Mouse (Mus musculus): ENCODE data around the gene Fndc5. TPM values are rescaled to one million over a fixed set of nuclear protein-coding genes. Genes with fewer than 3 reads are reported as not detected.

Gene Fndc5
- polyA plus RNA-seq (2012; rRNA removed), result 0.29 and 0.31 TPM in 2 replicates

DNA sequence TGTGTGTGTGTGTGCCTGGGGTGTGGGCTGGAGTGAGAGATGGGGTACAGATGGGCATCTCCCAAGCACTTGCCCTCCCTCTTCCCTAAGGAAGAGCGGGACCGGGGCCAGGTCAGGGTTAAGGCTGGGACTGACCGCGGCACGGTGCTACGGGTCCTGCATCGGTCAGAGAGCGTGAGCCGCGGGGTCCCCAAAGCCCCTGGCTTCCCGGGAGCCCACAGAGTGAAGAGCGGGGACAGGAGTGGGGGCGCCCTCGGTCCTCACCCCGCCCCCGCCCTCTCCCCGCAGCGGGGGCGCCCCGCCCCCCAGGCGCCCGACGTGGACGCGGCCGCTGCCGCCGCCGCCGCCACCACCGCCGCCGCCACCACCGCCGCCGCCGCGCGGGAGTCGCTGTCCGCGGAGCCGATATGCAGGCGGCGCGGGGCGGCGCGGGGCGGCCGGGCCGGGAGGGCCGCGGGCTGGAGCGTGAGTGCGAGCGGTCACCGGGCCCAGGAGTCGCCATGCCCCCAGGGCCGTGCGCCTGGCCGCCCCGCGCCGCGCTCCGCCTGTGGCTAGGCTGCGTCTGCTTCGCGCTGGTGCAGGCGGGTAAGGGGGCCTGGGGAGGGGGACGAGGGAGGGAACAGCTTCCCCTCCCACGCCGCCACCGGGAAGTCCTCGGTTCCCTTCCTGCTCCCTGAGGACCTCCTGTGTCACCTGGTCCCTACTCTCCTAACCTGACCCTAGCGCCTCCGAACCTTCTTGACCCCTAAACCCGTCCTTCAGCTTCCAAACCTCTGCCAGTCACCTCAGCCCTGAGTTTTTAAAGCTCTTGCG lies at the start of gene Fndc5:
Fndc5 (plus strand) TSS at position 421 of the 813 bp plus-strand sequence.

DNA sequence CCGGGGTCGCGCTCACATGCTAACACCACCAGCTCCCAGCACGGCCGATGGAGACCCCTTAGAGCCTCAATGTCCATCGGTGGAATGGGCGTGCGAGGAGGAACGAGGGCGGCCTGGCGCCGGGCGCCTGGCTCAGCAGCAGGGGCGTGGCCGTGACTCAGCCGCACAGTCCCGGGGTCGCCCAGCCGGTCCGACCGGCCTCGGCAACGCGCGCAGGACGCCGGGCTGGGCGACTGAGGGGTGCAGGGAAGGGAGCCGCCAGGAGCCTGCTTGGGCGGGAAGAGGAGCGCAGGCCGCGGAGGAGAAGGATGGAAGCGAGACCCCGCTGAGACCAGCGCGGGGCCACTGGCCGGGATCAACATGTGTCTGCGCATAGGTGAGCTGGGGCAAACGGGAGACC lies 31.4 kb upstream of the Fndc5 start, which contains the start of gene Tmem54:
Tmem54 (plus strand) TSS at position 193 of the 400 bp plus-strand sequence.

DNA sequence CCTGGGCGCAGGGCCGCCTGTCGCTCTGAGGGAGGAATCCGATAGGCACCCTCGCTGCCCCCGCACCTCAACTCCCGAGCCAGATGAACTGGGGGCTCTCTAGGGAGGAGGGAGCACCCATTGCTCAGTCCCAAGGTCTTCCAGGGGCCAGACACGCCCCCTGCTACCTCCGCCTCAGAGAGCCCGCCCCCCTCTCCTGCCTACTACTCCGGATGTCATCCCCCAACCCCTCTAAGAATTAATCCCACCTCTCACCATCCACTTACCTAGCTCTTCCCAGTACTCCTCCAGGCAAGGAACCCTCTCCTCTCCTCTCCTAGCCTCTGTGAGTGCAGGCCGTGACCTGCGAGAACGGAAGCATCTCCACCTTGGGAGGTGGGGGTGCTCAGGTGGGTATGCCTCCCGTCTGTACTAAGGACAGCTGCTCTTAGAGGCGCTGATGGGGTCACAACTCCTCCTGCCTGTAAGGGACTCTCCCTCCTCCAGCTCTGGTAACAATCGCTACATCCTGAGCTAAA lies 15.2 kb upstream of the Fndc5 start, which contains the start of gene Hpca:
Hpca (minus strand) TSS at position 468 of the 518 bp plus-strand sequence.

DNA sequence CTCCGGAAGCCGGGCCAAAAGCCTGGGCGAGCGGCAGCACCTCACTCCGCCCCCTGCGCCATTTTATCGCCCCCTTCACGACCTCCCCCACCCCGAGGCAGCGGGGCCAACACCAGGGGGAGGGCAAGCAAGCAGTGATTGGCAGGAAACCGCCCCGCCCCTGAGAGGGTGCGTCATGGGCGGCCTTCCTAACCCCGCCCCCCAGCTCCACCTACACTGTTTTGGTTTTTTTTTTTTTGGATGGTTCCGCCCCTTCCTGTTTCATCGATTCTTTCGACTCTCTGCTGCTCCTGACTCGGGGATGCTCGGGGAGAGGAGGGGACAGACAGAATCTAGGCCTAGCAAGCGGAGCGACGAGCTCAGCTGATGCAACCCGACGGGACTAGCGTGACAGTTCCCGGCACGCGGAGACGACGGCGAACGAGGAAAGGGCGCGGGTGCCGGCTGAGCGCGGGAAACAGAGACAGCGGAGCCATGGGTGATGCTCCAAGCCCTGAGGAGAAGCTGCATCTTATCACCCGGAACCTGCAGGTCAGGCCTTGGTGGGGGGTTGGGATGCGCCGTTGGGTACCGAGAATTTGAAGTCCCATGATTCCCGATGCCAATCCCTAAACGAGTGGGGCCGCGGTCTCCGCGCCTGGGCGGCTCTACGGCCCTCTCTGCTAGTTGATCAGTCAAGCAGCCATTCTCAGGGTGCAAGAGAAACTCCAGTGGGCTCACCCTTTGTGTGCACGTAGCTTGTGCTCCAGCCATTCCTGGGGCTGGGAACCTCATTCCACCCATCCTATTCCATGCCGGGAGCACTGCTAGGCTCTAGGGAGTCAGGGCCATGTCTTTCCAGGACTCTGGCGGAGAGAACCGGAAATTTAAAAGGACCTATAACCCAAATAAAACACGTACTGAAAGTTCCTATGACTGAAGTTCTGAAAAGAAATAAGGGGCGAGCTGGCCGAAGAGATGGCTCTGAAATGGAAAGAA lies 53.0 kb downstream of the Fndc5 start, which contains the start of the genes S100pbp and Yars:
S100pbp (minus strand) TSS at position 186 of the 978 bp plus-strand sequence.
Yars (plus strand) TSS at position 219 of the 978 bp plus-strand sequence.

Other genes with a start within 250 kb of the Fndc5 start
- 1.00 and 1.1 TPM in 2 replicates for gene Azin2, start 174.6 kb upstream of the Fndc5 start, polyA plus RNA-seq (2012; rRNA removed)
- 73.1 and 79.8 TPM in 2 replicates for gene Ak2, start 145.0 kb upstream of the Fndc5 start, polyA plus RNA-seq (2012; rRNA removed)
- 12.7 and 14.0 TPM in 2 replicates for gene Rnf19b, start 78.7 kb upstream of the Fndc5 start, polyA plus RNA-seq (2012; rRNA removed)
- 0.08 and 0.26 TPM in 2 replicates for gene Tmem54, start 31.5 kb upstream of the Fndc5 start, polyA plus RNA-seq (2012; rRNA removed)
- gene Hpca, start 15.0 kb upstream of the Fndc5 start, polyA plus RNA-seq (2012; rRNA removed), result 0.97 and 1.1 TPM in 2 replicates
- 10.8 and 13.9 TPM in 2 replicates for gene S100pbp, start 52.7 kb downstream of the Fndc5 start, polyA plus RNA-seq (2012; rRNA removed)
- gene Yars, start 52.8 kb downstream of the Fndc5 start, polyA plus RNA-seq (2012; rRNA removed), result 28.1 and 30.4 TPM in 2 replicates
- 4.0 and 4.2 TPM in 2 replicates for gene C77080, start 124.4 kb downstream of the Fndc5 start, polyA plus RNA-seq (2012; rRNA removed)
- 0.02 and 0.03 TPM in 2 replicates for gene Sync, start 150.6 kb downstream of the Fndc5 start, polyA plus RNA-seq (2012; rRNA removed)
- 41.9 and 43.1 TPM in 2 replicates for gene Rbbp4, start 198.4 kb downstream of the Fndc5 start, polyA plus RNA-seq (2012; rRNA removed)
- gene Zbtb8os, start 198.7 kb downstream of the Fndc5 start, polyA plus RNA-seq (2012; rRNA removed), result 32.4 and 33.6 TPM in 2 replicates
- gene Zbtb8a, start 241.1 kb downstream of the Fndc5 start, polyA plus RNA-seq (2012; rRNA removed), result 2.6 TPM in 2 replicates